Mouse (Mus musculus) heart, embryonic 12.5 days (tissue): ENCODE data around the gene Itpr1. TPM values are rescaled to one million over a fixed set of nuclear protein-coding genes. Genes with fewer than 3 reads are reported as not detected.
"Not testable (repeated sequence)": the region's sequence is repeated elsewhere in the genome, so short reads cannot be mapped to it uniquely, and the experiment has no call there.

Source experiments
- ATAC-seq: fragments of 200-750 bp; cut with Nextera tagmentation; 2 replicates; pipeline ENCODE4 v1.8.0; 2017; ENCODE audit warnings: moderate TSS enrichment, moderate library complexity; ENCODE audit not compliant: insufficient number of reproducible peaks, low FRiP score
- H3K27ac ChIP-seq: fragments of 300-500 bp; sonication (generic); 2 replicates; pipeline ENCODE4 v1.5.1; 2016; ENCODE audit warnings: mild to moderate bottlenecking, moderate library complexity; ENCODE audit not compliant: poor library complexity, severe bottlenecking
- H3K27me3 ChIP-seq: fragments of 300-500 bp; sonication (generic); replicated peaks from 2 replicates; pipeline ENCODE4 v1.6.1; 2016; ENCODE audit warnings: mild to moderate bottlenecking, moderate library complexity
- H3K36me3 ChIP-seq: fragments of 300-500 bp; sonication (generic); 2 replicates; pipeline ENCODE4 v1.6.1; 2016; ENCODE audit warnings: mild to moderate bottlenecking, moderate library complexity
- H3K4me1 ChIP-seq: fragments of 300-500 bp; sonication (generic); replicated peaks from 2 replicates; pipeline ENCODE4 v1.6.1; 2016; ENCODE audit warnings: mild to moderate bottlenecking
- H3K4me2 ChIP-seq: fragments of 300-500 bp; sonication (generic); 2 replicates; pipeline ENCODE4 v1.6.1; 2016; ENCODE audit warnings: mild to moderate bottlenecking, moderate library complexity
- H3K4me3 ChIP-seq: fragments of 300-500 bp; sonication (generic); 2 replicates; pipeline ENCODE4 v1.5.1; 2016; ENCODE audit warnings: mild to moderate bottlenecking
- H3K9ac ChIP-seq: fragments of 300-500 bp; sonication (generic); 2 replicates; pipeline ENCODE4 v1.6.1; 2016; ENCODE audit warnings: mild to moderate bottlenecking, moderate library complexity
- H3K9me3 ChIP-seq: fragments of 300-500 bp; sonication (generic); replicated peaks from 2 replicates; pipeline ENCODE4 v1.6.1; 2016; ENCODE audit warnings: mild to moderate bottlenecking, moderate library complexity
- WGBS: fragments of 180-500 bp; shearing (Covaris S2); methylation state at CpG from one replicate; pipeline ENCODE4 v1.1.7; 2016; 5-methylcytosine and 5-hydroxymethylcytosine counted together
- polyA plus RNA-seq: library from polyadenylated mRNA; unstranded; fragments of >200 nt; fragmentation: Nextera tagmentation; extraction: Ambion mirVana; gene quantifications from 2 replicates; pipeline ENCODE4 v1.2.1, GENCODE M21; 2016

Itpr1 gene
- polyA plus RNA-seq, 1 experiment from 2014 or later: 22.0 TPM

DNA sequence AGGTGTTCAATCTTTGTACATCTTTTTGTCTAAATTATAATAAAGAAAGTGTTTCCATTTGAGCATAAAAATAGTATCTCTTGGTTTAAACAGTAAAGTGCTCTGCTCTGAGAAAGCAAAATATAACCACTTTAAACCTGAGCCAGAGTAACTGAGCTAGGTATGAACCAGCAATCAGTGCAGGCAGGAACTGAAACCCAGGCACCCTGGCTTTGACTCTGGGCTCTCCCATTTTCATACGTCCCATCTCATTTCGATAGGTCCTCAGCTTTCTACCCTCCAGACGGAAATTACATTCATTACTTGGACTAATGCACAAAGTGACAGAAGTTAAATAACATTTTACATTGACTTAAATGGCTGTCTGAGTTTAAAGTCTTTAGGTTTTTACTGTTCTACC is 335.5 kb downstream of the Itpr1 start:
- WGBS: 86% methylated on average over 3 of the region's 3 CpGs

GRCm38 (mm10) chr6:108549495-108549935 is 336.6 kb downstream of the Itpr1 start:
- Histone ChIP-seq H3K4me1 (no peaks in the 10 kb centered on the region), H3K36me3 (peaks cover 21% of the 10 kb centered on the region), H3K4me3 (no peak overlapping the region), H3K9me3 (no peaks in the 10 kb centered on the region), H3K4me2 (no peak overlapping the region), H3K27ac (no peak overlapping the region), H3K9ac (no peak overlapping the region), H3K27me3 (no peaks in the 10 kb centered on the region)
- 83% methylated on average over 6 of the region's 6 CpGs for WGBS
- no peak for ATAC-seq

More for the DNA sequence above, 335.5 kb downstream of the Itpr1 start:
- H3K27ac ChIP-seq: no peak overlapping the region
- no peak overlapping the region for H3K4me2 ChIP-seq
- no peaks in the 10 kb centered on the region for H3K27me3 ChIP-seq
- no peak for ATAC-seq
- no peaks in the 10 kb centered on the region for H3K4me1 ChIP-seq
- peaks cover 21% of the 10 kb centered on the region for H3K36me3 ChIP-seq
- no peak overlapping the region for H3K9ac ChIP-seq
- no peaks in the 10 kb centered on the region for H3K9me3 ChIP-seq
- H3K4me3 ChIP-seq: no peak overlapping the region

- no peaks in the 10 kb centered on the region for H3K9me3 ChIP-seq
- no peak overlapping the region for H3K4me3 ChIP-seq
- H3K9ac ChIP-seq: no peak overlapping the region
- H3K27ac ChIP-seq: no peak overlapping the region
- ATAC-seq: no peak
- no peaks in the 10 kb centered on the region for H3K4me1 ChIP-seq
- no peak overlapping the region for H3K4me2 ChIP-seq
- peaks cover 23% of the 10 kb centered on the region for H3K36me3 ChIP-seq
- 89% methylated on average over 12 of the region's 12 CpGs for WGBS
- H3K27me3 ChIP-seq: no peaks in the 10 kb centered on the region
Observed at GRCm38 (mm10) chr6:108551725-108552620, 339.1 kb downstream of the Itpr1 start.

- Histone ChIP-seq H3K9me3 (no peaks in the 10 kb centered on the region), H3K4me3 (no peak overlapping the region), H3K9ac (no peak overlapping the region), H3K27me3 (no peaks in the 10 kb centered on the region), H3K4me2 (no peak overlapping the region), H3K36me3 (peaks cover 23% of the 10 kb centered on the region), H3K27ac (no peak overlapping the region), H3K4me1 (no peaks in the 10 kb centered on the region)
- no peak for ATAC-seq
- WGBS: 78% methylated on average over 3 of the region's 3 CpGs
Observed at GRCm38 (mm10) chr6:108553013-108553412, 340.1 kb downstream of the Itpr1 start.

- WGBS: 80% methylated on average over 4 of the region's 4 CpGs
- Histone ChIP-seq H3K9ac (no peak overlapping the region), H3K4me2 (no peak overlapping the region), H3K36me3 (peaks cover 23% of the 10 kb centered on the region), H3K27ac (no peak overlapping the region), H3K9me3 (no peaks in the 10 kb centered on the region), H3K4me3 (no peak overlapping the region), H3K27me3 (no peaks in the 10 kb centered on the region), H3K4me1 (no peaks in the 10 kb centered on the region)
- no peak for ATAC-seq
Observed at GRCm38 (mm10) chr6:108553536-108553935, 340.6 kb downstream of the Itpr1 start.

GRCm38 (mm10) chr6:108554389-108554788 is 341.5 kb downstream of the Itpr1 start:
- 91% methylated on average over 4 of the region's 4 CpGs for WGBS

DNA sequence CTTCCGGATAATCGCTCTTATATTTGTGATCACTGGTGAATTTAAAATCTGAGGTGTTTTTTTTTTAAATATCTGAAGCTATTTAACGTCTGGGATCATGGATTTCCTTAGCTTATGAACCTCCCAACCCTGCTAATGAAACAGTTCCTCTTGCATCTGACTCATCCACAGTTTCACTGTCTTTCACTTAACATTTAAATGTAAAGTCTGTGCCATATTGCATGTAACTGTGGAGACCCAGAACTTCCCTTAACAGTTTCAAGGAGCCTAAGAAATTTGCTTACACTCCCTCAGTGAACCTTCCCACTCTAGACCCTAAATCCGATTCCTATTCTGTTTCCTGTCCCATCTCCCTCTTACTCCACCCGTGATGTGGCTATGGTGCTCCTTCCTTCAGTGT is 342.0 kb downstream of the Itpr1 start:
- ATAC-seq: no peak
- no peak overlapping the region for H3K9ac ChIP-seq
- no peaks in the 10 kb centered on the region for H3K27me3 ChIP-seq
- H3K9me3 ChIP-seq: no peaks in the 10 kb centered on the region
- no peak overlapping the region for H3K4me3 ChIP-seq
- H3K4me1 ChIP-seq: no peaks in the 10 kb centered on the region
- peaks cover 23% of the 10 kb centered on the region for H3K36me3 ChIP-seq
- no peak overlapping the region for H3K27ac ChIP-seq
- no peak overlapping the region for H3K4me2 ChIP-seq
- WGBS: 79% methylated on average over 5 of the region's 5 CpGs

More at GRCm38 (mm10) chr6:108554389-108554788, 341.5 kb downstream of the Itpr1 start:
- no peak overlapping the region for H3K9ac ChIP-seq
- H3K36me3 ChIP-seq: peaks cover 23% of the 10 kb centered on the region
- H3K9me3 ChIP-seq: no peaks in the 10 kb centered on the region
- H3K27ac ChIP-seq: no peak overlapping the region
- no peaks in the 10 kb centered on the region for H3K27me3 ChIP-seq
- no peaks in the 10 kb centered on the region for H3K4me1 ChIP-seq
- no peak for ATAC-seq
- no peak overlapping the region for H3K4me2 ChIP-seq
- H3K4me3 ChIP-seq: no peak overlapping the region

DNA sequence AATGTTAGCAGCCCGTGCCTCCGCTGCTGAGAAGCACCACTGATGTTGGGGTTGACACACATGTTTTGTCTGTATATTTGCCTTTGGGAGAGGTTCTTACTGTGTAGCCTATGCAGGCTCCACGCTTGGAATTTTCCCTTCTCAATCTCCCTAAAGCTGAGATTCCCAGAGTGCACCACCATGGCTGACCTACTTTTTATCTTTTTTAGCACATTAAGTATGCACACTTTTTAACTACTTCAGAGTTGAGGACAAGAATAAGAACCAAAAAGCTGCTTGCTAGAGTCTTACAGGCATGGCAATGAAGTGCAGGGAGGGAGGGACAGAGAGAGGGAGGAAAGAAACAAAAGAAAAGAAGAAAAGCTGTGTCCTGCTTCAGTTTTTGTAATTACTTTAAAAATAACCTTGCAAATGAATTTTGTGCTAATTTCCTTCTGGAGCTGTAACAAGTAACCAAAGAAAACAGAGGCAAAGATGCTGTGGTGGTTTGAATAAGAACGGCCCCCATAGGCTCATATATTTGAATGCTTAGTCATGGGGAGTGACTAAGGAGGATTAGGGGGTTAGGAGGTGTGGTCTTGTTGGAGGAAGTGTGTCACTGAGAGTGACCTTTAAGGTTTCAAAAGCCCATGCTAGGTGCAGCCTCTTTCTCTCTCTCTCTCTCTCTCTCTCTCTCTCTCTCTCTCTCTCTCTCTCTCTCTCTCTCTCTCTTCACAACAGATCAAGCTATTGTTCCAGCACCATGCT is 344.9 kb downstream of the Itpr1 start:
- Histone ChIP-seq H3K4me1 (no peaks in the 10 kb centered on the region), H3K4me3 (no peak overlapping the region), H3K9me3 (no peaks in the 10 kb centered on the region), H3K27me3 (no peaks in the 10 kb centered on the region), H3K9ac (no peak overlapping the region), H3K27ac (no peak overlapping the region), H3K36me3 (peaks cover 12% of the 10 kb centered on the region; the same call in 1 of the 2 replicates), H3K4me2 (no peak overlapping the region)
- no peak for ATAC-seq
- 80% methylated on average over 4 of the region's 4 CpGs for WGBS

DNA sequence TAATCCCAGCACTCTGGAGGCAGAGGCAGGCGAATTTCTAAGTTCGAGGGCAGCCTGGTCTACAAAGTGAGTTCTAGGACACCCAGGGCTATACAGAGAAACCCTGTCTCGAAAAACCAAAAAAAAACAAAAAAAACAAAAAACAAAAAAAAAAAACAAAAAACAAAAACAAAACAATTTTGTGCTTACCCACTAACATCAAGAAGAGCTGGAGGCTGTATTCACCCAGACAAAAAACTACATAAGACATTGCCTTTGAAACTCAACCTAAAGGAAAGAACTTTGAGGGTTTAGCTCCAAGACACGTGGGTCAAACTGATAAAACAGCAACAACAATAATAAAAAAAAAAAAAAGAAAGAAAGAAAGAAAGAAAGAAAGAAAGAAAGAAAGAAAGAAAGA is 346.3 kb downstream of the Itpr1 start:
- H3K9me3 ChIP-seq, H3K27ac ChIP-seq, H3K9ac ChIP-seq, H3K27me3 ChIP-seq, H3K36me3 ChIP-seq, ATAC-seq, H3K4me2 ChIP-seq, H3K4me1 ChIP-seq, H3K4me3 ChIP-seq: not testable (repeated sequence)
- 83% methylated on average over 4 of the region's 4 CpGs for WGBS

DNA sequence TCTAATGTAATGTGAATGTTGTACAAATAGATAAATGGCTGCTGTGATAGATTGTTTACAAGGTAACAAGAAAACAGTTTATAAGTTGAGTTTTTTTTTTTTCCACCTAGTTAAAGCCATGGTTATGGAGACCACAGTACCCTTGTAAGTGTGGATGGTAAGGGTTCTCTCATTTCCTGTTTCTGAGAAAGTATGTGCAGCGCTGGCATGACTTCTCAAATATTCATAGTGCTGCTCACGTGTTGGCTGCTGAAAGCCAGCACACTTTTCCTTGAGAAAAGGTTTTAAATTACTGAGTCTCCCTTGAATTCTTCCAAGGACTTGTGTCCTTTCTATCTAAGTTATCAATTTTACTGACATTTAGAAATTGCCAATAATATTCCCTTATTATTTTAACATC is 350.1 kb downstream of the Itpr1 start:
- ATAC-seq: no peak
- no peaks in the 10 kb centered on the region for H3K9me3 ChIP-seq
- H3K27ac ChIP-seq: no peak overlapping the region
- H3K36me3 ChIP-seq: no peaks in the 10 kb centered on the region
- H3K4me1 ChIP-seq: no peaks in the 10 kb centered on the region
- no peak overlapping the region for H3K9ac ChIP-seq
- no peak overlapping the region for H3K4me3 ChIP-seq
- WGBS: 84% methylated on average over 2 of the region's 2 CpGs
- no peak overlapping the region for H3K4me2 ChIP-seq
- no peaks in the 10 kb centered on the region for H3K27me3 ChIP-seq

DNA sequence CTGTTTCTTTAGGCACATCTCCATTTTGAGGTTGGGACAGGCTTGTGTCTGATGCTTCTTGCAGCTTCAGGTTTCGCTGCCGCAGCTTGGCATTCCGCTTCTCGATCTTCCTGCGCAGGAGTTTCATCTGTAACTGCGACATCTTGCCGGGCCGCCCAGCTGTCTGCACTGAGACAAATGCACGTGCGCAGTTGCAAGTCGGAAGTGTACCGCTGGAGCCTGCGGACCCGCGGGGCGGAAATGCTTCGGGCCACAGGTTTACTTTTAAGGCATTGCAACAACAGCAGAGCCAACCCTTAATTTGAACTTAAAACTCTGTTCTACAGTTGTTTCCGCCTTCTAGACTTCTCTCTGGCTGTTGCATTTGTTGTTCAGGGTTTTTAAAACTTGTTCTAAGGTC is 352.6 kb downstream of the Itpr1 start:
- ATAC-seq, H3K9me3 ChIP-seq, H3K27ac ChIP-seq, H3K4me3 ChIP-seq, H3K4me2 ChIP-seq, H3K36me3 ChIP-seq, H3K9ac ChIP-seq, H3K27me3 ChIP-seq, H3K4me1 ChIP-seq: not testable (repeated sequence)
- WGBS: 77% methylated on average over 18 of the region's 18 CpGs
